ENCODE assay signal across 28 mouse cellular contexts in the genomic region with DNA sequence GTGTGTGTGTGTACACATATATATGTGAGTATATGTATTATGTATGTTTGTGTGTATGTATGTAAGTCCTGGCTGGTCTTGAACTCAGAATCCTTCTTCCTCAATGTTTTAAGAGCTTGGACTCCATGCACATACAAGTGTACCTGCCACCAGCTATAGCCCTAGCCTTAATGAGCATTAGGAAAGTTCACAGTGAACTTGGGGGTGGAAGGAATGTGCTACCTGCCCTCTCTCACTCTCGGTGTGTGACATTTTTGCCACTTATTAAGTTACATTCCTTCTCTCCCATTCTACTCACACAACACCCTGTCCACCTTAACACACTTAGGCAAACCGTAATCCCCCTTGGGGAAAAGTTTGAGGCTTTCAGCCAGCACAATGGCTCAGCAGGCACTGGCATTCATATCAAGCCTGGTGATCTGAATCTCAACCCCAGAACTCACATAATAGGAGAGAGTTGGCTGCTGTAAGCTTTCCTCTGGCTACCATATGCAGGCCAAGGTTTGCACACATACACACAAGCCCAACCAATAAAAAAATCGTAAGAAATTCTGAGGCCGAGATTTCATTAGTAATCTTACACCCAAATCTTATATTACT.
DNase-seq lines count a peak whose midpoint lies in the region; ATAC-seq lines count a peak whose summit lies in the region.
"Had no signal": no experiment of that assay in that cellular context is flagged by ENCODE, and none has a peak within 500 bp of the region (broad histone marks: within the 10 kb centered on the region; RNA-seq: fewer than 3 reads in every experiment).

No protein-coding gene starts in this region.

- no peaks in the 10 kb centered on the region for H3K27me3 ChIP-seq in forebrain, embryonic 11.5 days (ENCODE audit: control insufficient read depth, insufficient read depth, low read length)
- no peaks in the 10 kb centered on the region for H3K27me3 ChIP-seq in forebrain, embryonic 10.5 days (ENCODE audit: poor library complexity, severe bottlenecking)
- no peaks in the 10 kb centered on the region for H3K27me3 ChIP-seq in midbrain, embryonic 11.5 days (ENCODE audit: control insufficient read depth, insufficient read depth, low read length)
- no peaks in the 10 kb centered on the region for H3K27me3 ChIP-seq in midbrain, embryonic 13.5 days
- no peaks in the 10 kb centered on the region for H3K27me3 ChIP-seq in forebrain, embryonic 16.5 days (replicated peaks; ENCODE audit: control insufficient read depth, insufficient read depth, low read length)
- H3K27me3 ChIP-seq: embryonic facial prominence, embryonic 12.5 days; heart, embryonic 12.5 days; hindbrain, embryonic 13.5 days; limb, embryonic 12.5 days; liver, embryonic 15.5 days; midbrain, embryonic 12.5 days; neural tube, embryonic 15.5 days had no signal

- 53% methylated on average over 4 of the region's 4 CpGs for WGBS in forebrain, embryonic 11.5 days
- 61% methylated on average over 4 of the region's 4 CpGs for WGBS in forebrain, embryonic 10.5 days
- WGBS in midbrain, embryonic 11.5 days: 72% methylated on average over 4 of the region's 4 CpGs
- WGBS in midbrain, embryonic 13.5 days: 58% methylated on average over 4 of the region's 4 CpGs
- 27% methylated on average over 4 of the region's 4 CpGs for whole genome bisulfite sequencing in forebrain, embryonic 16.5 days

- H3K36me3 ChIP-seq in forebrain, embryonic 11.5 days (ENCODE audit: control insufficient read depth, insufficient read depth, low read length): no peaks in the 10 kb centered on the region
- peaks cover under 1% of the 10 kb centered on the region; the same call in 1 of the 2 replicates for H3K36me3 ChIP-seq in forebrain, embryonic 10.5 days (replicated peaks)
- H3K36me3 ChIP-seq in midbrain, embryonic 11.5 days (ENCODE audit: control insufficient read depth, insufficient read depth, low read length): no peaks in the 10 kb centered on the region
- no peaks in the 10 kb centered on the region for H3K36me3 ChIP-seq in midbrain, embryonic 13.5 days
- H3K36me3 ChIP-seq in forebrain, embryonic 16.5 days (ENCODE audit: control insufficient read depth, insufficient read depth): no peaks in the 10 kb centered on the region
- H3K36me3 ChIP-seq: hindbrain, embryonic 13.5 days; liver, embryonic 15.5 days; midbrain, embryonic 12.5 days; neural tube, embryonic 15.5 days had no signal

- H3K27ac ChIP-seq in forebrain, embryonic 11.5 days (ENCODE audit: low read depth, low read length): no peak overlapping the region
- H3K27ac ChIP-seq in forebrain, embryonic 10.5 days: no peak overlapping the region
- H3K27ac ChIP-seq in midbrain, embryonic 11.5 days (ENCODE audit: low read depth, low read length): no peak overlapping the region
- H3K27ac ChIP-seq in midbrain, embryonic 13.5 days: no peak overlapping the region
- no peak overlapping the region for H3K27ac ChIP-seq in forebrain, embryonic 16.5 days (ENCODE audit: low read length)
- H3K27ac ChIP-seq: embryonic facial prominence, embryonic 12.5 days; hindbrain, embryonic 13.5 days; left cerebral cortex, adult 2 months; limb, embryonic 12.5 days; liver, embryonic 15.5 days; midbrain, embryonic 12.5 days; neural tube, embryonic 15.5 days had no signal

- H3K4me3 ChIP-seq in forebrain, embryonic 11.5 days (ENCODE audit: low read depth, low read length): no peak overlapping the region
- H3K4me3 ChIP-seq in forebrain, embryonic 10.5 days: no peak overlapping the region
- H3K4me3 ChIP-seq in midbrain, embryonic 11.5 days (ENCODE audit: low read depth, low read length): no peak overlapping the region
- no peak overlapping the region for H3K4me3 ChIP-seq in midbrain, embryonic 13.5 days (replicated peaks)
- H3K4me3 ChIP-seq in forebrain, embryonic 16.5 days (replicated peaks; ENCODE audit: low read length): no peak overlapping the region
- H3K4me3 ChIP-seq: embryonic facial prominence, embryonic 12.5 days; heart, embryonic 12.5 days; hindbrain, embryonic 13.5 days; left cerebral cortex, adult 2 months; limb, embryonic 12.5 days; liver, embryonic 15.5 days; midbrain, embryonic 12.5 days; neural tube, embryonic 15.5 days had no signal

- ATAC-seq in forebrain, embryonic 11.5 days (replicated peaks; ENCODE audit: low FRiP score): 0 out of 2 replicates have a peak, but pooled peaks have one; percentile 43
- no peak for ATAC-seq in midbrain, embryonic 11.5 days (ENCODE audit: low FRiP score)
- no peak for ATAC-seq in midbrain, embryonic 13.5 days
- peak; percentile 28; the same call in 1 of the 2 replicates for ATAC-seq in forebrain, embryonic 16.5 days
- ATAC-seq: CD4-positive, CD25-positive, alpha-beta regulatory T cell, adult 4 months; intestine, embryonic 16.5 days had no signal

- no peak for DNase-seq in forebrain, embryonic 11.5 days (ENCODE audit: low spot score)
- no peak for DNase-seq in forebrain, embryonic 10.5 days (ENCODE audit: extremely low spot score, low spot score)
- DNase-seq in midbrain, embryonic 11.5 days (ENCODE audit: low spot score, missing footprints): peak; percentile 72
- peak; percentile 49 for DNase-seq in adipocyte (ENCODE audit: low spot score)
- DNase-seq in cerebellum, adult 11 months: no peak
- no peak for DNase-seq in cerebellum, adult 18-20 months
- DNase-seq: cerebellum, adult 8-10 months; cerebellum, postnatal 36 days; gastrocnemius, postnatal 14 days; heart, adult 18-20 months; heart, postnatal 4 days; kidney, adult 9 months; kidney, postnatal 14 days; lung, postnatal 36 days; retina, postnatal 1 day; right cerebral cortex, postnatal 14 days had no signal

- no peak overlapping the region for H3K4me2 ChIP-seq in forebrain, embryonic 11.5 days (ENCODE audit: low read depth, low read length, severe bottlenecking)
- no peak overlapping the region for H3K4me2 ChIP-seq in midbrain, embryonic 11.5 days
- no peak overlapping the region for H3K4me2 ChIP-seq in midbrain, embryonic 13.5 days (replicated peaks)
- H3K4me2 ChIP-seq in forebrain, embryonic 16.5 days (ENCODE audit: low read length): no peak overlapping the region
- H3K4me2 ChIP-seq: embryonic facial prominence, embryonic 12.5 days; heart, embryonic 12.5 days; hindbrain, embryonic 13.5 days; limb, embryonic 12.5 days; liver, embryonic 15.5 days; midbrain, embryonic 12.5 days; neural tube, embryonic 15.5 days had no signal

- H3K4me1 ChIP-seq in forebrain, embryonic 11.5 days (replicated peaks; ENCODE audit: control insufficient read depth, insufficient read depth, low read length): peaks cover 7% of the 10 kb centered on the region
- H3K4me1 ChIP-seq in forebrain, embryonic 10.5 days: peaks cover 22% of the 10 kb centered on the region
- H3K4me1 ChIP-seq in midbrain, embryonic 11.5 days (ENCODE audit: control insufficient read depth, insufficient read depth, low read length): no peaks in the 10 kb centered on the region
- peaks cover 13% of the 10 kb centered on the region; the same call in 1 of the 2 replicates for H3K4me1 ChIP-seq in midbrain, embryonic 13.5 days (replicated peaks)
- peaks cover 13% of the 10 kb centered on the region for H3K4me1 ChIP-seq in forebrain, embryonic 16.5 days (replicated peaks; ENCODE audit: control insufficient read depth, insufficient read depth, low read length)
- H3K4me1 ChIP-seq: liver, embryonic 15.5 days had no signal

- H3K9me3 ChIP-seq in forebrain, embryonic 11.5 days (ENCODE audit: control insufficient read depth, low read length): no peaks in the 10 kb centered on the region
- H3K9me3 ChIP-seq in forebrain, embryonic 10.5 days: no peaks in the 10 kb centered on the region
- H3K9me3 ChIP-seq in midbrain, embryonic 11.5 days (ENCODE audit: control insufficient read depth, low read length): no peaks in the 10 kb centered on the region
- no peaks in the 10 kb centered on the region for H3K9me3 ChIP-seq in midbrain, embryonic 13.5 days
- no peaks in the 10 kb centered on the region for H3K9me3 ChIP-seq in forebrain, embryonic 16.5 days (ENCODE audit: control insufficient read depth, low read length)
- H3K9me3 ChIP-seq: embryonic facial prominence, embryonic 12.5 days; heart, embryonic 12.5 days; hindbrain, embryonic 13.5 days; limb, embryonic 12.5 days; liver, embryonic 15.5 days; midbrain, embryonic 12.5 days; neural tube, embryonic 15.5 days had no signal

- H3K9ac ChIP-seq in forebrain, embryonic 11.5 days (ENCODE audit: low read length): no peak overlapping the region
- H3K9ac ChIP-seq in midbrain, embryonic 11.5 days (ENCODE audit: low read length): no peak overlapping the region
- H3K9ac ChIP-seq in midbrain, embryonic 13.5 days (replicated peaks): no peak overlapping the region
- H3K9ac ChIP-seq in forebrain, embryonic 16.5 days (replicated peaks; ENCODE audit: low read depth, low read length): no peak overlapping the region
- H3K9ac ChIP-seq: embryonic facial prominence, embryonic 12.5 days; heart, embryonic 12.5 days; hindbrain, embryonic 13.5 days; limb, embryonic 12.5 days; liver, embryonic 15.5 days; midbrain, embryonic 12.5 days; neural tube, embryonic 15.5 days had no signal

Comparison
In these comparisons a context has a peak if more than half of its experiments do, and no peak if none do; other contexts are left out.
1. ATAC-seq: peak in forebrain, embryonic 11.5 days (single experiment) and forebrain, embryonic 16.5 days (single experiment); none in midbrain, embryonic 11.5 days (single experiment) and midbrain, embryonic 13.5 days (single experiment).
2. DNase-seq: peak in midbrain, embryonic 11.5 days (single experiment) and adipocyte (single experiment); none in forebrain, embryonic 11.5 days (single experiment), forebrain, embryonic 10.5 days (single experiment), cerebellum, adult 11 months (single experiment) and cerebellum, adult 18-20 months (0 of 2).